Mouse (Mus musculus) CD8-positive naive resting alpha-beta T cell, adult 2 months (primary cell): ENCODE data around the gene Kcne2.

Experiments used
- DNase-seq, 2 experiments: peaks; one replicate each; pipeline ENCODE4 v3.0.0; 2022; ENCODE audit warnings: low read depth in 2 of 2, low spot score in 2 of 2

Gene Kcne2

GRCm38 (mm10) chr16:92292101-92292500, at the start of gene Kcne2:
Gene Kcne2 (plus strand): TSS chr16:92292389.
- DNase-seq = no peak

- no peak for DNase-seq
Measured at GRCm38 (mm10) chr16:92245909-92246308, 46.3 kb upstream of the Kcne2 start.

- no peak for DNase-seq
Measured at GRCm38 (mm10) chr16:92246974-92247373, 45.2 kb upstream of the Kcne2 start.

GRCm38 (mm10) chr16:92247700-92248099, 44.5 kb upstream of the Kcne2 start:
- no peak for DNase-seq

- no peak for DNase-seq
Measured at GRCm38 (mm10) chr16:92249681-92250080, 42.5 kb upstream of the Kcne2 start.

GRCm38 (mm10) chr16:92250452-92250851, 41.7 kb upstream of the Kcne2 start:
- no peak for DNase-seq

GRCm38 (mm10) chr16:92254316-92254715, 37.9 kb upstream of the Kcne2 start:
- no peak for DNase-seq

GRCm38 (mm10) chr16:92267861-92268260, 24.3 kb upstream of the Kcne2 start:
- DNase-seq = no peak

- DNase-seq = no peak
Measured at GRCm38 (mm10) chr16:92274516-92274915, 17.7 kb upstream of the Kcne2 start.

GRCm38 (mm10) chr16:92275526-92275925, 16.7 kb upstream of the Kcne2 start:
- no peak for DNase-seq

GRCm38 (mm10) chr16:92282671-92283070, 9.5 kb upstream of the Kcne2 start:
- DNase-seq = no peak

- no peak for DNase-seq
Measured at GRCm38 (mm10) chr16:92285068-92285467, 7.1 kb upstream of the Kcne2 start.

GRCm38 (mm10) chr16:92286609-92287008, 5.6 kb upstream of the Kcne2 start:
- DNase-seq = peak; percentile 62 to 73

GRCm38 (mm10) chr16:92288778-92289177, 3.4 kb upstream of the Kcne2 start:
- no peak for DNase-seq

- DNase-seq = no peak
Measured at GRCm38 (mm10) chr16:92290045-92290444, 2.1 kb upstream of the Kcne2 start.

- no peak for DNase-seq
Measured at GRCm38 (mm10) chr16:92294267-92294970, 2.2 kb downstream of the Kcne2 start.

- DNase-seq = no peak
Measured at GRCm38 (mm10) chr16:92295328-92295727, 3.1 kb downstream of the Kcne2 start.

GRCm38 (mm10) chr16:92300649-92301411, 8.6 kb downstream of the Kcne2 start, which contains the start of gene Smim11:
Gene Smim11 (plus strand): TSS chr16:92301286.
- peak; percentile 86 to 92 for DNase-seq

GRCm38 (mm10) chr16:92301412-92301806, 9.2 kb downstream of the Kcne2 start:
- no peak for DNase-seq

- DNase-seq = no peak
Measured at GRCm38 (mm10) chr16:92301989-92302388, 9.8 kb downstream of the Kcne2 start.

GRCm38 (mm10) chr16:92302506-92302905, 10.3 kb downstream of the Kcne2 start:
- DNase-seq = no peak

- DNase-seq = peak in 1 of 2 experiments; percentile 17
Measured at GRCm38 (mm10) chr16:92305519-92305918, 13.3 kb downstream of the Kcne2 start.
